Mouse (Mus musculus): ENCODE data around the gene Hadha. TPM values are rescaled to one million over a fixed set of nuclear protein-coding genes. Genes with fewer than 3 reads are reported as not detected.

The Hadha gene
- polyA plus RNA-seq, 1 experiment = 64.3 TPM

DNA sequence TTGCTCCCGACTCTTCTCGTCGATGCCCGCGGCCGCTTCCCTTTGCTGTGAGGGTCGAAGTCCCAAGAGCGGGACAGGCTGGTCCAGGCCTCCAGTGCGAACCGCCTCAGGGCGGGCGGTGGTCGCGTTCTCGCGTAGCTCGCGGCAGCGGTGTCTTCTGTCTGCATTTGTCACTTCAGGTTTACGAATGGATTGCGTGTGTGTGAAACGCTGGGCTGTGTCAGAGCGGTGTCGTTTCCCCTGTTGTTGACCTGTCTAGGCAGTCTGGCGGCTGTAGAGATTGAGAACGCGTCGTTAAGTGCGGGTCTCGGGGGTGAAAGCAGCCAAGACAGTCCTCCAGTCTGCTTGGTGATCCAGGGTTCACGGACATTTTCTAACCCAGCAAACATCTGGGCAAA lies 432 bp upstream of the Hadha start:
- no peaks in the 10 kb centered on the region; the same call in none of the 2 replicates for H3K4me1 ChIP-seq (ENCODE audit: control insufficient read depth, insufficient read depth, low read length)
- 0% methylated on average over 31 of the region's 31 CpGs for WGBS
- DNase-seq = peak; percentile 48
- peak overlapping the region; percentile 99 for H3K4me3 ChIP-seq (replicated peaks; ENCODE audit: extremely low read depth, low read depth, low read length)
- TF ChIP-seq POLR2A (IDR thresholded peaks at IDR 0.05; ENCODE audit: borderline replicate concordance, extremely low read depth, low read depth, low read length) (no peak), CTCF (IDR thresholded peaks at IDR 0.05; ENCODE audit: insufficient read depth, low read length) (no peak)

DNA sequence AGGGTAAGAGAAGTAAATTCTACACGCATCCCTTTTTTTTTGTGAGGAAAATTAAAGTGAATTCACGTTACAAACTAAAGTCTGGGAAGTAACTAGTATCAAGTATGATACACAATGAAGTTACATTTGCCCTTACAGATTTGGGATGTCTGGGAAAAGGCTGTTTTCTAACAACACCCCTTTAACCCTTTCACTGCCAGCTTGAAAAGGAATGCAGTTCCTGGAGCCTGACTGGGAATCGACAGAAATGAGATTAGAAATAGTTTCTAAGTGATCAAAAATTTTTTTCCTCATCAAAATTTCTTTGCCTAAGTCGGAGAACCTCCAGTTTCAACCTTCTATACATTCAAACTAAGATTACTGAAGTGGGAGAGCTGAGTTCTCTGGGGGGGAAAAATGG lies 949 bp downstream of the Hadha start:
- TF ChIP-seq POLR2A (IDR thresholded peaks at IDR 0.05; ENCODE audit: borderline replicate concordance, extremely low read depth, low read depth, low read length) (no peak), CTCF (IDR thresholded peaks at IDR 0.05; ENCODE audit: insufficient read depth, low read length) (no peak)
- WGBS = 21% methylated on average over 4 of the region's 4 CpGs
- H3K4me3 ChIP-seq (replicated peaks; ENCODE audit: extremely low read depth, low read depth, low read length) = peak overlapping the region; percentile 99
- no peaks in the 10 kb centered on the region; the same call in none of the 2 replicates for H3K4me1 ChIP-seq (ENCODE audit: control insufficient read depth, insufficient read depth, low read length)
- no peak for DNase-seq

DNA sequence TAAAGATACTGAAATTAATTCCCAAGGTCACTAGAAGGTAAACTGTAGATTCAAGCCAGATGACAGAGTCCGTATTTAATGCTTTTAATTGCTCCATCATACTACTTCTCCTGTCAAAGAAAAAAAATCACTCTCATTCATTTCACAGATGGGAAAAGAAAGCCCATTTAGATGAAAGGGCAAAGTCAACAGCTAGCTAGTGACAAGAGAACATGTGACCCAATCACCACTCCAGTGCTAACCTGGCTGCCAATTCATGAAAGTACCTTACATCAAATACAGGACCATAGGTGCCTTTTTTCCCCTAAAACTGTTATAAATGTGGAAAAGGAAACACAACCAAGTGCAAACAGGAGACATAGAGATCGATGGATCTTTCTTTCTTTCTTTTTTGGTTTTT lies 1.7 kb downstream of the Hadha start:
- TF ChIP-seq CTCF (IDR thresholded peaks at IDR 0.05; ENCODE audit: insufficient read depth, low read length) (no peak), POLR2A (IDR thresholded peaks at IDR 0.05; ENCODE audit: borderline replicate concordance, extremely low read depth, low read depth, low read length) (no peak)
- no peak for DNase-seq
- Histone ChIP-seq H3K4me1 (ENCODE audit: control insufficient read depth, insufficient read depth, low read length) (no peaks in the 10 kb centered on the region; the same call in none of the 2 replicates), H3K4me3 (replicated peaks; ENCODE audit: extremely low read depth, low read depth, low read length) (no peak overlapping the region)
- WGBS = 84% methylated on average over 2 of the region's 2 CpGs

DNA sequence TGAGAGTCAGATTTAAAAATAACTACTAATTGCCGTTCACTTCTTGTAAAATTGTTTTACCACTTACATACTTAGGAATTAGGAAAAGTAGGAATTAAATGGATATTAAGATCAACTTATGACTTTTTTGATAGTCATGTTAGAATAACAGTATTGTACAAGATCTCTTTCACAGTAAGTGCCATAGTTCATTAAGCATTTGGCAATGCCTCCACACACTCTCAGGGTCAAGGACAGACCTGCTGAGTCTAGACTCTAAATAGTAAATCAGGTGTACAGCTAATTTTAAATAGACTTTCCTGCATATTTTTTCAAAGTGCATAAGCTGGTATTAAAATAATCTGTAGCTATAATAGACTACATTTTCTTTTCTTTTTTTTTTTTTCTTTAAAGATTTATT lies 2.5 kb downstream of the Hadha start:
- DNase-seq = no peak
- WGBS = 37% methylated on average over 1 of the region's 1 CpGs
- Histone ChIP-seq H3K4me1 (ENCODE audit: control insufficient read depth, insufficient read depth, low read length) (no peaks in the 10 kb centered on the region; the same call in none of the 2 replicates), H3K4me3 (replicated peaks; ENCODE audit: extremely low read depth, low read depth, low read length) (no peak overlapping the region)
- no peak for TF ChIP-seq POLR2A (IDR thresholded peaks at IDR 0.05; ENCODE audit: borderline replicate concordance, extremely low read depth, low read depth, low read length)
- TF ChIP-seq CTCF (IDR thresholded peaks at IDR 0.05; ENCODE audit: insufficient read depth, low read length) = no peak

DNA sequence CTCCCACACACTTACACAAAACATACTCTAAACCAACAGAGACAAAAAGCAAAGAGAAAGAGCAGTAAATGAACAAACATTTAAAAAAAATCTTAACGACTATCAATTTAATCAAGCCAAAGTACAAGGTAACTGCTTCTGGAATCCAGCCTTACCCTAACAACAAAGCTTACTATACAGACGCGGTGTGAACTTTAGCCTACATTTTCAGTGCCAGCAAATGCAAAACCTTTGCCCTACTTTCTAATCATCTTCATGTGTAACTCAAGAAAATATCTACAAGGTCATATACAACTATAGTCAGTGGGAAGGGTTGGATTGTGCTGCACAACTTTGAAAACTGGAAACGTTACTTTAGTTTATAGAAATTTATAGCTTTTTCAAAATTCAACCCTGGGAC lies 3.0 kb downstream of the Hadha start:
- TF ChIP-seq CTCF (IDR thresholded peaks at IDR 0.05; ENCODE audit: insufficient read depth, low read length) (no peak), POLR2A (IDR thresholded peaks at IDR 0.05; ENCODE audit: borderline replicate concordance, extremely low read depth, low read depth, low read length) (no peak)
- no peak overlapping the region for H3K4me3 ChIP-seq (replicated peaks; ENCODE audit: extremely low read depth, low read depth, low read length)
- 48% methylated on average over 4 of the region's 4 CpGs for WGBS
- no peaks in the 10 kb centered on the region; the same call in none of the 2 replicates for H3K4me1 ChIP-seq (ENCODE audit: control insufficient read depth, insufficient read depth, low read length)
- no peak for DNase-seq

DNA sequence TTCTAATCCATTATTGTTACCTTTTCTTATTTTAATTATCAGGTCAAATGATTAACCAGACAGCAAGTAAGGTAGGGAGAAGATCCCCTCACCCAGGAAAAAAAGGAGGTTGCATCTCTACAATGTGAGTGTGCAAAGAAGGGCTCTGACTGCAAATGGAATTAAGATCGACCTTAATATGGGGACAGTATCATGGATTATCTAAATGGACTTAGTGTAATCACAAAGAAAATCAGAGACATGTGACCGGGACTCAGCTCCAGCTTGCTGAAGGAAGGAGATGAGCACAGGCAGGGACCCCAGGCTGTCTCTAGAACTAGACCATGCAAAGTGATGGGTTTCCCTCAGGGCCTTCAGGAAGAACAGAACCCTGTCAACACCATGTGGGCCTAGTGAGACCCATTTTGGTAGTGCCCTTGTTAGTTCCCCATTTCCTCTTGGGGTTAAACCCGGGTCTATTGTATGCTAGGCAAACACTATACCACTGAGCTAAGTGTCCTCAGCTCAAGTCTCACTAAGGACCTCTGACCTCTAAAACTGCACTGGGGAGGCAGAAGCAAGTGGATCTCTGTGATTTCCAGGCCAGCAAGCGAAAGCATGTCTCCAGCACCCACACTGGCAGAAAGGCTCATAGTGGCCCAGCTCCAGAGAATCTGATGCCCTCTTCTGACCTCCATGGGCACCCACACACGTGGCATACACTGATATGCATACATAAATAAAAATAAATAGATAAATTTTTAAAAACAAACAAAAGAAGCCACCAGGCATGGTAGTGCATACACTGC lies 6.6 kb downstream of the Hadha start:
- H3K4me3 ChIP-seq (replicated peaks; ENCODE audit: extremely low read depth, low read depth, low read length) = no peak overlapping the region
- TF ChIP-seq CTCF (IDR thresholded peaks at IDR 0.05; ENCODE audit: insufficient read depth, low read length) (no peak), POLR2A (IDR thresholded peaks at IDR 0.05; ENCODE audit: borderline replicate concordance, extremely low read depth, low read depth, low read length) (no peak)
- no peaks in the 10 kb centered on the region for H3K4me1 ChIP-seq (ENCODE audit: control insufficient read depth, insufficient read depth, low read length)
- WGBS = 75% methylated on average over 5 of the region's 5 CpGs
- DNase-seq = no peak

DNA sequence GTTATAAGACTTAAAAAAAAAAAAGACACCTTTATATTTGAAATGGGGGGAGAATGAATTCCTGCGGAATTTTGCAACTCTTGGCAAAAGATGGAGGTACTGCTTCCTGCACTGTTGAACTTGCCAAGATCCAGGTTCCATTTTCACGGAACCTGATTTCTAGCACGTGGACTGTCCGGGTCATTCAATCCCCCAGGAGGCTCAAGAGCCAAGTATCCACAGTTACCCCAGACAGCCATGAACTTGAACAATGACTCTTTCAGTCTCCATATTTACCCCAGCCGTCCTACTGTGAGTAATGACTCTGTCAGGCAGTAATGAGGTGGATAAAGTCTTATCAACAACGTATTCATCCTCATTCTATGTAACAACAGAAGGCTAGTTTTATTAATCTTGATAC lies 8.4 kb downstream of the Hadha start:
- DNase-seq = no peak
- WGBS = 78% methylated on average over 6 of the region's 6 CpGs
- Histone ChIP-seq H3K4me3 (replicated peaks; ENCODE audit: extremely low read depth, low read depth, low read length) (no peak overlapping the region), H3K4me1 (ENCODE audit: control insufficient read depth, insufficient read depth, low read length) (no peaks in the 10 kb centered on the region)
- TF ChIP-seq POLR2A (IDR thresholded peaks at IDR 0.05; ENCODE audit: borderline replicate concordance, extremely low read depth, low read depth, low read length) = no peak
- TF ChIP-seq CTCF (IDR thresholded peaks at IDR 0.05; ENCODE audit: insufficient read depth, low read length) = no peak

DNA sequence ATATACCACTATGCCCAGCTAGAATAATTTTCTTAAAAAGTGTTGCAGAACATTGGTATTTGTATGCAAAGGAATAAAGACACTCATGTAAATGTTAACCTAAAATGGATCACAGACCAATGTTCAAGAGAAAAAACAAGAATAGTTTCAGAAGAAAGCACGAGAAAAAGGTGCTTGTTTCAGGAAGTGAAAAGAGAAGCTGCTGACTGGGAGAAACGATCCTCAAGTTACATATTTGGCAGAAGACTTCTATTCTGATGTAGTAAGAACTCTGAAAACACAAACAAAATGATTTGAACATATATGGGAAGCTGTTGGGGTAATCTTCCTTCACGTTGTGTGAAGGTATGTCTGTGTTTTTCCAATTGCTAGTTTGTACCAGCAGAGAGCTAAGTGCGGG lies 16.8 kb downstream of the Hadha start:
- no peak overlapping the region for H3K4me3 ChIP-seq (replicated peaks; ENCODE audit: extremely low read depth, low read depth, low read length)
- DNase-seq = no peak
- 82% methylated on average over 4 of the region's 4 CpGs for WGBS
- no peaks in the 10 kb centered on the region for H3K4me1 ChIP-seq (ENCODE audit: control insufficient read depth, insufficient read depth, low read length)
- TF ChIP-seq CTCF (IDR thresholded peaks at IDR 0.05; ENCODE audit: insufficient read depth, low read length) (no peak), POLR2A (IDR thresholded peaks at IDR 0.05; ENCODE audit: borderline replicate concordance, extremely low read depth, low read depth, low read length) (no peak)

DNA sequence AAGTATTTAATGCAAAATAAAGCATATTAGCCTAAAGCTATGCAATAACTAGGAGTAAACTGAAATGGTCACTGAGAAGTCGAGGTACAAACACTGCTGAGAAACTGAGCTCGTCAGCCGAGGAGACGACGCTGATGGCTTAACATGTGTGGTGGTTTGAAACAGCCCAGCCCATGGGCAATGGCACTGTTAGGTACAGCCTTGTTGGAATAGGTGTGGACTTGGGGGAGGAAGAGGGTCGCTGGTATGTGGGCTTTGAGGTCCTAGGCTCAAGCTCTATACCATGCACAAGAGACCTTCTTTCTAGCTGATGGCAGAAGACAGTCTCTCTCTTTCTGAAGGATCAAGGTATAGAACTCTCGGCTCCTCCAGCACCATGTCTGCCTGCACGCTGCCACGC lies 17.7 kb downstream of the Hadha start:
- no peak for DNase-seq
- no peaks in the 10 kb centered on the region for H3K4me1 ChIP-seq (ENCODE audit: control insufficient read depth, insufficient read depth, low read length)
- 93% methylated on average over 9 of the region's 9 CpGs for WGBS

DNA sequence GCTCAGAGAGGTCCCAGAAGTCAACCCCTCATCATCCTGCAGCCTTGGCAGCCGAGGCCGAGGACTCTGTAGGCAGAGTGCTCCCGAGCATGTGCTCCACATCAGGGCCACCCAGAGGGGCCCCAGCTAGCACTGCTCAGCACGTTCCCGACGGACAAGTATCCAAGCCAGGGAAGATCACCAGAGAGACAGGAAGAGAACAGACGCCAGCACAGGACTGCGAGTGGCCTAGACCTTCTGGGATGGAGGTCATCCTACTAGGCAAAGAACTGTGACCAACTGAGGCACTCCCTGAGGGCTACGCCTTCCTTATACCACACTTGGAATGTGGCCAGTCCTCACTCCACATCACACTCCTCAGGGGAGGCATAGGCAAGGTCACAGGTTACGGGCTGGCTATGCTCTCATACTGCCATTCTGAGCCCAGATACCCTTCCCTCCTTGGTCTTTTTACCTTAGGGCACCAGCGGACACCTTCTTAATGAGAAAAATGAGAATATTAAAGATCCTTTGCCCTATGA lies 19.2 kb downstream of the Hadha start:
- no peaks in the 10 kb centered on the region for H3K4me1 ChIP-seq (ENCODE audit: control insufficient read depth, insufficient read depth, low read length)
- WGBS = 90% methylated on average over 11 of the region's 11 CpGs
- no peak for DNase-seq
- H3K4me3 ChIP-seq (replicated peaks; ENCODE audit: extremely low read depth, low read depth, low read length) = no peak overlapping the region
- TF ChIP-seq CTCF (IDR thresholded peaks at IDR 0.05; ENCODE audit: insufficient read depth, low read length) = no peak
- TF ChIP-seq POLR2A (IDR thresholded peaks at IDR 0.05; ENCODE audit: borderline replicate concordance, extremely low read depth, low read depth, low read length) = no peak

More for the DNA sequence above, 17.7 kb downstream of the Hadha start:
- no peak overlapping the region for H3K4me3 ChIP-seq (replicated peaks; ENCODE audit: extremely low read depth, low read depth, low read length)
- TF ChIP-seq POLR2A (IDR thresholded peaks at IDR 0.05; ENCODE audit: borderline replicate concordance, extremely low read depth, low read depth, low read length) (no peak), CTCF (IDR thresholded peaks at IDR 0.05; ENCODE audit: insufficient read depth, low read length) (no peak)

Measured in lung, adult 2 months (tissue).